In genomic region chr17:50557566-50558238, GRCm38 (mm10) we compare ENCODE assay signal across 12 mouse cellular contexts. TPM values are rescaled to one million over a fixed set of nuclear protein-coding genes. Genes with fewer than 3 reads are reported as not detected.
DNase-seq lines count a peak whose midpoint lies in the region; ATAC-seq and TF ChIP-seq lines count a peak whose summit lies in the region.
"Had no signal": no experiment of that assay in that cellular context is flagged by ENCODE, and none has a peak within 500 bp of the region (broad histone marks: within the 10 kb centered on the region; RNA-seq: fewer than 3 reads in every experiment).

No protein-coding gene starts in this region.

- H3K4me1 ChIP-seq in intestine, postnatal 0 days (replicated peaks; ENCODE audit: control insufficient read depth, insufficient read depth, low read length) = 0 out of 2 replicates have a peak, but pooled peaks cover 2% of the 10 kb centered on the region
- peaks cover 16% of the 10 kb centered on the region for H3K4me1 ChIP-seq in intestine, embryonic 16.5 days (ENCODE audit: control insufficient read depth, insufficient read depth, low read length)
- H3K4me1 ChIP-seq in midbrain, postnatal 0 days (ENCODE audit: insufficient read depth, low read length) = no peaks in the 10 kb centered on the region
- no peaks in the 10 kb centered on the region for H3K4me1 ChIP-seq in midbrain, embryonic 13.5 days (replicated peaks)
- peaks cover 3% of the 10 kb centered on the region; the same call in 1 of the 2 replicates for H3K4me1 ChIP-seq in hindbrain, embryonic 16.5 days (ENCODE audit: control insufficient read depth, insufficient read depth, low read depth, low read length)
- H3K4me1 ChIP-seq: limb, embryonic 15.5 days had no signal

- H3K9ac ChIP-seq in intestine, postnatal 0 days (ENCODE audit: low read depth, low read length) = no peak overlapping the region
- no peak overlapping the region for H3K9ac ChIP-seq in intestine, embryonic 16.5 days (ENCODE audit: low read depth, low read length)
- no peak overlapping the region for H3K9ac ChIP-seq in midbrain, postnatal 0 days (replicated peaks; ENCODE audit: low read length, poor library complexity, severe bottlenecking)
- H3K9ac ChIP-seq in midbrain, embryonic 13.5 days (replicated peaks) = no peak overlapping the region
- H3K9ac ChIP-seq in hindbrain, embryonic 16.5 days (ENCODE audit: low read depth, low read length) = no peak overlapping the region
- H3K9ac ChIP-seq: limb, embryonic 15.5 days; stomach, embryonic 15.5 days had no signal

- peak; percentile 57 for TF ChIP-seq CTCF in intestine, postnatal 0 days (IDR thresholded peaks at IDR 0.05; ENCODE audit: low read depth)
- TF ChIP-seq CTCF in midbrain, postnatal 0 days (IDR thresholded peaks at IDR 0.05) = peak; percentile 44

- H3K27ac ChIP-seq in intestine, postnatal 0 days (ENCODE audit: low read depth, low read length) = no peak overlapping the region
- H3K27ac ChIP-seq in intestine, embryonic 16.5 days (ENCODE audit: low read length) = no peak overlapping the region
- no peak overlapping the region for H3K27ac ChIP-seq in midbrain, postnatal 0 days (ENCODE audit: low read depth, low read length)
- no peak overlapping the region for H3K27ac ChIP-seq in midbrain, embryonic 13.5 days
- no peak overlapping the region for H3K27ac ChIP-seq in hindbrain, embryonic 16.5 days (ENCODE audit: low read depth, low read length)
- H3K27ac ChIP-seq: limb, embryonic 15.5 days; stomach, embryonic 15.5 days had no signal

- H3K4me3 ChIP-seq in intestine, postnatal 0 days (ENCODE audit: low read depth, low read length) = no peak overlapping the region
- H3K4me3 ChIP-seq in intestine, embryonic 16.5 days (ENCODE audit: low read length) = no peak overlapping the region
- H3K4me3 ChIP-seq in midbrain, postnatal 0 days (ENCODE audit: low read depth, low read length) = no peak overlapping the region
- no peak overlapping the region for H3K4me3 ChIP-seq in midbrain, embryonic 13.5 days (replicated peaks)
- no peak overlapping the region for H3K4me3 ChIP-seq in hindbrain, embryonic 16.5 days (ENCODE audit: low read length)
- H3K4me3 ChIP-seq: limb, embryonic 15.5 days; stomach, embryonic 15.5 days had no signal

- no peaks in the 10 kb centered on the region for H3K9me3 ChIP-seq in intestine, postnatal 0 days (ENCODE audit: control insufficient read depth)
- H3K9me3 ChIP-seq in intestine, embryonic 16.5 days (ENCODE audit: control insufficient read depth, low read length) = no peaks in the 10 kb centered on the region
- no peaks in the 10 kb centered on the region for H3K9me3 ChIP-seq in midbrain, postnatal 0 days (ENCODE audit: low read length)
- no peaks in the 10 kb centered on the region for H3K9me3 ChIP-seq in midbrain, embryonic 13.5 days
- H3K9me3 ChIP-seq in hindbrain, embryonic 16.5 days (ENCODE audit: control insufficient read depth, low read length) = no peaks in the 10 kb centered on the region
- H3K9me3 ChIP-seq: limb, embryonic 15.5 days; stomach, embryonic 15.5 days had no signal

- DNase-seq in embryo, embryonic 11 days = peak; percentile 20
- DNase-seq in embryo, embryonic 10 days (ENCODE audit: low spot score) = no peak
- DNase-seq in midbrain, postnatal 0 days (ENCODE audit: low spot score) = peak; percentile 35
- DNase-seq in kidney, postnatal 14 days = no peak
- DNase-seq: gastrocnemius, postnatal 36 days; thymus, postnatal 4 days had no signal

- no peak for ATAC-seq in intestine, postnatal 0 days
- no peak for ATAC-seq in intestine, embryonic 16.5 days
- no peak for ATAC-seq in midbrain, postnatal 0 days (ENCODE audit: low FRiP score)
- ATAC-seq in midbrain, embryonic 13.5 days = no peak
- ATAC-seq in hindbrain, embryonic 16.5 days = no peak

- H3K4me2 ChIP-seq in intestine, postnatal 0 days (replicated peaks; ENCODE audit: low read depth) = no peak overlapping the region
- no peak overlapping the region for H3K4me2 ChIP-seq in intestine, embryonic 16.5 days (ENCODE audit: low read depth, low read length)
- no peak overlapping the region for H3K4me2 ChIP-seq in midbrain, postnatal 0 days (ENCODE audit: low read depth, low read length, poor library complexity, severe bottlenecking)
- H3K4me2 ChIP-seq in midbrain, embryonic 13.5 days (replicated peaks) = no peak overlapping the region
- H3K4me2 ChIP-seq in hindbrain, embryonic 16.5 days (ENCODE audit: low read length) = no peak overlapping the region
- H3K4me2 ChIP-seq: limb, embryonic 15.5 days; stomach, embryonic 15.5 days had no signal

- H3K36me3 ChIP-seq in intestine, postnatal 0 days (ENCODE audit: control insufficient read depth, insufficient read depth) = no peaks in the 10 kb centered on the region
- no peaks in the 10 kb centered on the region for H3K36me3 ChIP-seq in intestine, embryonic 16.5 days (ENCODE audit: control insufficient read depth, insufficient read depth, low read length)
- H3K36me3 ChIP-seq in midbrain, postnatal 0 days (ENCODE audit: insufficient read depth, low read length) = no peaks in the 10 kb centered on the region
- H3K36me3 ChIP-seq in midbrain, embryonic 13.5 days = no peaks in the 10 kb centered on the region
- H3K36me3 ChIP-seq in hindbrain, embryonic 16.5 days (ENCODE audit: control insufficient read depth, insufficient read depth, low read length) = no peaks in the 10 kb centered on the region
- H3K36me3 ChIP-seq: limb, embryonic 15.5 days; stomach, embryonic 15.5 days had no signal

- WGBS in intestine, postnatal 0 days = 76% methylated on average over 12 of the region's 12 CpGs
- 76% methylated on average over 12 of the region's 12 CpGs for WGBS in intestine, embryonic 16.5 days
- WGBS in midbrain, postnatal 0 days = 88% methylated on average over 12 of the region's 12 CpGs
- 86% methylated on average over 12 of the region's 12 CpGs for WGBS in midbrain, embryonic 13.5 days
- 82% methylated on average over 12 of the region's 12 CpGs for WGBS in hindbrain, embryonic 16.5 days

- H3K27me3 ChIP-seq in intestine, postnatal 0 days (replicated peaks; ENCODE audit: control insufficient read depth, insufficient read depth, low read length) = no peaks in the 10 kb centered on the region
- no peaks in the 10 kb centered on the region for H3K27me3 ChIP-seq in intestine, embryonic 16.5 days (replicated peaks; ENCODE audit: control insufficient read depth, insufficient read depth, low read length)
- H3K27me3 ChIP-seq in midbrain, postnatal 0 days (ENCODE audit: insufficient read depth, low read length) = no peaks in the 10 kb centered on the region
- H3K27me3 ChIP-seq in midbrain, embryonic 13.5 days = no peaks in the 10 kb centered on the region
- H3K27me3 ChIP-seq in hindbrain, embryonic 16.5 days (replicated peaks; ENCODE audit: control insufficient read depth, insufficient read depth, low read length) = no peaks in the 10 kb centered on the region
- H3K27me3 ChIP-seq: limb, embryonic 15.5 days; stomach, embryonic 15.5 days had no signal

RNA-seq across cellular contexts. Expression of gene Plcl2, which starts 48.5 kb away (rescaled TPM):
- polyA plus RNA-seq in intestine, postnatal 0 days (2015; fragmentation: Nextera tagmentation; extraction: Ambion mirVana) = 4.3 and 4.8 TPM in 2 replicates
- polyA plus RNA-seq in intestine, embryonic 16.5 days (2015; fragmentation: Nextera tagmentation; extraction: Ambion mirVana) = 4.0 TPM in 2 replicates
- total RNA-seq in midbrain, postnatal 0 days (2014; rRNA removed) = 43.2 and 52.1 TPM in 2 replicates
- polyA plus RNA-seq in midbrain, postnatal 0 days (2015; fragmentation: Nextera tagmentation; extraction: Ambion mirVana) = 7.1 and 8.8 TPM in 2 replicates
- 7.5 and 8.0 TPM in 2 replicates for polyA plus RNA-seq in midbrain, embryonic 13.5 days (2015; fragmentation: Nextera tagmentation; extraction: Ambion mirVana)
- 8.2 and 10.0 TPM in 2 replicates for polyA plus RNA-seq in hindbrain, embryonic 16.5 days (2015; fragmentation: Nextera tagmentation; extraction: Ambion mirVana)

Comparison
In these comparisons a context has a peak if more than half of its experiments do, and no peak if none do; other contexts are left out.
1. DNase-seq: peak in embryo, embryonic 11 days (single experiment) and midbrain, postnatal 0 days (single experiment); none in embryo, embryonic 10 days (single experiment) and kidney, postnatal 14 days (single experiment).